Mouse (Mus musculus): ENCODE measurements around the gene Rex1bd.

Gene Rex1bd

DNA sequence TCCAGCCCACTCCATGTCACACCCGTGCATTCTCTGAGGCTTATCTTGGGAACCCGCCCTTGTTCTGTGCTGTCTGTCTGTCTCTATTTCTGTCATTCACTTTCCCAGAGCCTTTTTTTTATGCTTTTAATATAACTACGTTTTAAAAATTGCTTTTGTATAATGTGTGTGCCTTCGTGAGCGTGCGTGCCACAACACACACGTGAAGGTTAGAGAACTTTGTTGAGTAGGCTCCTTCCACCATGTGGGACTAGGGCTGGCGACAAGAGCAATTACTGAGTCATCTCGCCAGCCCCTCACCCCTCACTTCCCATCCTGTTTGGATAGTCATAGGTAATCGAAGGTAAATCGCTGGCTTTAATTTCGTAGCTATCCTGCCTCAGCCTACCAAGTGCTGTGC, 4.0 kb downstream of the Rex1bd start:
- no peak for ATAC-seq (ENCODE audit: low TSS enrichment)

DNA sequence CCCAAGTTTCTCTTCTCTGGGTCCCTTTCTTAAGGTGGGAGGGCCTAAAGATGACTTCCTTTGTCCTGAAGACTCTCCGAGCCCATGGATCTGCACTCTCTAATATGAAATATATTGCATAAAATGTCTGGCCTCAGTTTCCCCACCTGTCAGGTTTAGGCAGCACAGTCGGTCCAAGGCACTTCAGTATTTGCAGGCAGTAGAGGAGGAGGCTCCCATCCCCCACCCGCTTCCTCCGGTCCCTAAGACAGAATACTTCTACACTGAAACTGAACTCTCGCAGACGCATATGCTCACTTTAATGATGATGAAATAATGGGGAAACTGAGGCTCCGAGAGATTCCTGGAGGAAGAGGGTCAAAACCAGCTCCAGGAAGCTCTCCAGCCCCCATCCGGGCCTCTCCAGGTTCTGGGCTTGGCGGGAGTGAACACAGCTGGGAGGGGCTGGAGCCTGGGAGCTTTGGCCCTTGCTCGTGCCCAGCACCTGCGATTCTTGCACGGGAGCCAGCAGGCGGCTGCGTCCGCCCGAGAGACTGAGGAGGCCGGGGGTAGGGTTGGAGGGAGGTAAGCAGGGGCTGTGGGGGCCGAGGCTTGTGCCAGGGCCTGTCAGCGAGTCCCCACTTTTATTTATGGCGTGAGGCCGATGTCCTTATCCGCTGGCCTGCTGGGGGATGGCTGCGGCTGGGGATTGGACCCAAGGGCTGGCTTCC, 4.6 kb downstream of the Rex1bd start:
- ATAC-seq (ENCODE audit: low TSS enrichment), result no peak

DNA sequence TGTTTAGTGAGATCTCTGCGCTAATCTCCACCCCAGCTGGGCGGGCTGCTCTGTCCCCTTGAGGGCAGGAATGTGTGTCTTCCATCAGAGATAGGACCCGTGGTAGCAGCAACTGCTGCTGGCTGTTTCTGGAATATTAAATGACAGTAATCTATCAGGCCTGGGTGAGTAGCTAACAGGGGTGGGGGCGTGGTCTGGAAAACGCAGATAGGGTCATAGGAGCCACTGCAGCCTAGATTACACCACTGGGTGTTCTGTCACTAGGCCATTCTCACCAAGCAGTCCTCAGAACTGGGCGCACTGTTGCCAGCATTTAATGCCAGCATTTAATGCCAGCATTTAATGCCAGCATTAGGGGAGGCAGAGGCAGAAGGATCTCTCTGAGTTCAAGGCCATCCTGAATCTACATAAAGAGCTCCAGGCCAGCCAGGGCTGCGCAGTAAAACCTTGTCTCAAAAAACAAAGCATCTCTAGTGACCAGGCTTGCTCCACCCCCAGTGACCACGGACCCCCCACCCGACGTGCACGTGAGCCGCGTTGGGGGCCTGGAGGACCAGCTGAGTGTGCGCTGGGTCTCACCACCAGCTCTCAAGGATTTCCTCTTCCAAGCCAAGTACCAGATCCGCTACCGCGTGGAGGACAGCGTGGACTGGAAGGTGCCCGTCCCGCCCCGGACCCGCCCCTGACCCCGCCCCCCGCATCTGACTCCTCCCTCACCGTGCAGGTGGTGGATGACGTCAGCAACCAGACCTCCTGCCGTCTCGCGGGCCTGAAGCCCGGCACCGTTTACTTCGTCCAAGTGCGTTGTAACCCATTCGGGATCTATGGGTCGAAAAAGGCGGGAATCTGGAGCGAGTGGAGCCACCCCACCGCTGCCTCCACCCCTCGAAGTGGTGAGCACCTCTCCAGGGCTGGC, 5.9 kb downstream of the Rex1bd start:
- no peak for ATAC-seq (ENCODE audit: low TSS enrichment)

DNA sequence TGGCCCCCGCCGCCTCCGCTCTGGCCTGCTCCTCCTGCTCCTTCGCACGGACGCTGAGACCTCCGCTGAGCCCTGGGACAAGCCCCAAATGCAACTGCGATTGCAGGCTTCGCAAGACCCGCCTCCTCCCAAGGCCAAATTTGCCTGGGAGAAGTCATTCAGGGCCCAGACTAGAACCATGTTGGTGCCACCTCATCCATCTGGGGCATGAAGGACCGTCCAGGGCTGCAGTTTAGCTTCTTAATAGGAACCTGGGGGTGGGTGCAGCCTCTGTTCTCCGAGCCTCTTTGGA, 10.8 kb downstream of the Rex1bd start:
- ATAC-seq (ENCODE audit: low TSS enrichment), result no peak

DNA sequence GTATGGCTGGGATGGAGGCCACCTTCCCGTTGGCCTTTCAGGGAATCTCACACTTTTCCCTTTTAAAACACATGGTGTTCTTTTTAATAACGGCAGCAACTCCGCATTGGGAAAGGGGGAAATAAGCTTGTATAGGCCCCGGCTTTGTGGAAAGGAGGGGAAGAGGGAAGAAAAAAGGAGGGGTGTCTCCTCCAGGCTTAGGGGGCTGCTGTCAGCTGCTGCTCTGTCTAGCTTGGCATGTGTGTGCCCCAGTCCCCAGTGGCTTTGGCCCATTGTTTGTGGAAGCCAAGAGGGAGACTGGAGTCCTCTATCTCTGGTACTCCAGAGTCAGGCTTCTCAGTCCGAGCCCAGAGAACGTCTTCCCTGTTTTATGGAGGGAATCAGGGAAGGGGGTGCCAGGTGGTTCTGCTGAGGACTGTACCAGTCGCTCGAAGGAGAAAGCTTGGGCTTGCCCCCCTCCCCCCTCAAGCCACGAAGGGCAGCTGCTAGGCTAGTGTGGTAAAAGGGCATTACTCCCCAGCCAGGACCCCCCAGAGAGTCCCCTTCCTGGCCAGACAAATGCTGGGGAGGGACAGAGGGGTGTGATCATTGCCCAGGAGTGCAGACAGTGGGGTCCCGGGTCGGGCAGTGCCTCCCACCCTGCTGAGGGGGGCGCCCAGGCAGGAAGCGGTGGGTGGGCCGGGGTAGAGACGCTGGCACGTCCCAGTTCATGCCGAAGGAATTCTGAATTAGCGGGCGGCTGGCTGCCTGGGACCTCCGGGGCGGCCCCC, 11.4 kb downstream of the Rex1bd start:
- ATAC-seq (ENCODE audit: low TSS enrichment), result no peak

DNA sequence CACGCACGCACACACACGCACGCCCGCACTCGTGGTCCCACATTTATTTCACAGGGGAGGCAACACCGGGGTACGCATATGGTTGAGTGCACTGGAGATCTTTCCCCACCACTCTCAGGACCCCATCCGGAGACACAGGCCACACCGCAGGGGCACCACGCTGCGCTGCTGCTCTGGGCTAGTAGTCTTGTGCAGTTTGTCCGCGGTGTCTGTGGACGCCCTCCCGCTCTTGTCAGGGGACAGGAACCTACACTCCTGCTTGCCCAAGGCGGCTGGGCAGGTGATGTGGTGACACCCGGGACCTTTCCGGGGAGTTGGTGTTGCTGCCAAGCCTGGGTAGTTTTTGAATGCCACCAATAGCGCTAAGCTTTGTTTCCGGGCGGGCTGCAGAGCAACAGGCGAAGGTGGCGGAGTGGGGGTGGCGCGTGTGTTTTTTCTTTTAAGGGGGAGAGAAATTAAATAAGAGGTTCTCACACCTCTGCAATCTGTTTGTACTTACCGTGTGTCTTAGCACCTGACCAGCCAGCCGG, 12.1 kb downstream of the Rex1bd start:
- no peak for ATAC-seq (ENCODE audit: low TSS enrichment)

DNA sequence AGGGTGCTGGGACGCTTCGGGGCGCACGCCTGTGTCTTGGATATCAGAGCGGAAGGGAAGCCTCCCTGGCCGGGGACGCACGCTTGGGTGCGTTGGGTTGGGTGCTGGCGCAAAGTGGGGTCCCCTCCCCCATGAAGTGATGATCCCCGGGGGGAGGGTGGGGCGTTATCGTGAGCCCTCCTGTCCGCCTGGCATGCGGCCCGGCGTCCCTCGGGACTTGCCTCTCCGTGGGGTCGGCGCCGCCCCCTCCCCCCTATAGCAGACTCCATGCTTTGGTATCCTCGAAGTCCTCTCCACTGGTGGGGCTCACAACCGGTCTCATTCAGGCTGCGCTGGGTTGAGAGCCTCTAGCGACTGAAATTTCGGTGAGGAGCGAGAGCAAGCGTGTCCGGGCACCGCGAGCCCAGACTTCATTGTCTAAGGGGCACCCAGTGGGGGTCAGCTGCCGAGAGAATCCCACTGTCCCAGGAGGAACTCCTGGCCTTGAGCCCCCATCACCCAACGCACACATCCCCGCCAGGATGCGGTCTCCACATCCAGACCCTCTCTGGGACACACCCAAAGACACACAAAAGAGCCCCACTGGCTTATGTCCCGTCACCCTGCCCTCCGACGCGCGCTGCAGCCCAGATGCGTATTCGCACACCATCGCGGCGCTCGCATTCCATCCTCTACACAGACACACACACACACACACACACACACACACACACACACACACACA, 12.7 kb downstream of the Rex1bd start:
- no peak for ATAC-seq (ENCODE audit: low TSS enrichment)

DNA sequence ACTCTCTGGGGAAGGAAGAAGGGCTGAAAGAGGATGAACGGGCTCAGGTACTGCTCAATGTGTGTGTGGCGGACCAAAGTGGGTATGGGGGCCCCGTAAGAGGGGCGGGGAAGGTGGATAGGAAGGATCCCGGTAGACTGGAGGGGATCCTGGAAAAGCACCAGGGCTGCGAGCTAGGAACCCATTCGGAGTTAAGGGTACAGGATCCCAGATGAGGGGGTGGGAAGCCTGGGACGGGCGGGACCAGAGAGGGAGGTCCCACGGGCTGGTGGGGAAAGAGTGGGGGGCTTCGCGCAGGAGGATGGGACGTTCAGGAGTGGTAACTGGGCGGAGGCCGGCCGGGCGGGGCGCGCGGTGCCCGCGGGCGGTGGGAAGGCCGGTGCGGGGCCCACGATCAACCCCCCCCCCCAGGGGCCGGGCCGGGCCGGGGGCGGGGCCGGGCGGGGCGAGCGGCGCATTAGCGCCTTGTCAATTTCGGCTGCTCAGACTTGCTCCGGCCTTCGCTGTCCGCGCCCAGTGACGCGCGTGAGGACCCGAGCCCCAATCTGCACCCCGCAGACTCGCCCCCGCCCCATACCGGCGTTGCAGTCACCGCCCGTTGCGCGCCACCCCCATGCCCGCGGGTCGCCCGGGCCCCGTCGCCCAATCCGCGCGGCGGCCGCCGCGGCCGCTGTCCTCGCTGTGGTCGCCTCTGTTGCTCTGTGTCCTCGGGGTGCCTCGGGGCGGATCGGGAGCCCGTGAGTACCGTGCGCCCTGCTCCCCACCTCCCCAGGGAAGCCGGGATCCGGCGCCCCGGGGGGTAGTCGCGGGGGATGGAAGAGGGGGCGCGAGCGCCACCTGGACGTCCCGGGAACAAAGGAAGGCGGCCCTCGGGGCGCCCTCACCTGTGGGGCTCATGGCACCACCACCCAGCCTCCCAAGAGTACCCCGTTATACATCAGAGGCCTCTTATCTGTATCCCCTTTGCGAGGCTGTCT, 13.6 kb downstream of the Rex1bd start, which contains the start of gene Crlf1:
Gene Crlf1 (plus strand): TSS at position 495 of the 977 bp plus-strand sequence.
- no peak for ATAC-seq (ENCODE audit: low TSS enrichment)

DNA sequence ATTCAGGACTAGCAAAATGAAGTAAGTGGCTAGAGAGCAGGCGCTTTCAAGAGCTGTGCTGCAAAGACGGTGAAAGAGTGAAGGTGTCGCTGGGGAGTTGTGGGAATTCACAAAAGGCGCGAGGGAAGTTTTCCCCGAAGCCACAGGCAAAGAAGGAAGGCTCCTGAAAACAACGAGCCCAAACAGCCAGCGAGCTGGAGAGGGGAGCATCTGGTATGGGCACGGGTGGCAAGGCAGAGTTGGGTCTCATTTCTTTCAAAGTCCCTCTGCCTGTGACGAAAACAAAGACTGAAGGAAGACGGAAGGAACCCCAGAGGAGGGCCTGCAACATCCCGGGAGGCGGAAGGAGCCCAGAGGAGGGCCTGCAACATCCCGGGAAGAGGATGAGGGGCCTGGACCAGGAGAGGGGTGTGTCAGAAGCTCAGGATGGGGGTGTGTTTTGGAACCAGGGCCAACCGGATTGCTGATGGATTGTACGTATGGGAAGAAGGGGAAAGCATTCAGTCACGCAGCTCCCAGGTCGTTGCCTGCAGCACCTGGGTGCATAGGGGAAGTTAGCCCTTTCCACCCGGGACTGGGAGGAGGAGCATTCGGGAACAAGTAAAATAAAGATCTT, 15.6 kb downstream of the Rex1bd start:
- no peak for ATAC-seq (ENCODE audit: low TSS enrichment)

DNA sequence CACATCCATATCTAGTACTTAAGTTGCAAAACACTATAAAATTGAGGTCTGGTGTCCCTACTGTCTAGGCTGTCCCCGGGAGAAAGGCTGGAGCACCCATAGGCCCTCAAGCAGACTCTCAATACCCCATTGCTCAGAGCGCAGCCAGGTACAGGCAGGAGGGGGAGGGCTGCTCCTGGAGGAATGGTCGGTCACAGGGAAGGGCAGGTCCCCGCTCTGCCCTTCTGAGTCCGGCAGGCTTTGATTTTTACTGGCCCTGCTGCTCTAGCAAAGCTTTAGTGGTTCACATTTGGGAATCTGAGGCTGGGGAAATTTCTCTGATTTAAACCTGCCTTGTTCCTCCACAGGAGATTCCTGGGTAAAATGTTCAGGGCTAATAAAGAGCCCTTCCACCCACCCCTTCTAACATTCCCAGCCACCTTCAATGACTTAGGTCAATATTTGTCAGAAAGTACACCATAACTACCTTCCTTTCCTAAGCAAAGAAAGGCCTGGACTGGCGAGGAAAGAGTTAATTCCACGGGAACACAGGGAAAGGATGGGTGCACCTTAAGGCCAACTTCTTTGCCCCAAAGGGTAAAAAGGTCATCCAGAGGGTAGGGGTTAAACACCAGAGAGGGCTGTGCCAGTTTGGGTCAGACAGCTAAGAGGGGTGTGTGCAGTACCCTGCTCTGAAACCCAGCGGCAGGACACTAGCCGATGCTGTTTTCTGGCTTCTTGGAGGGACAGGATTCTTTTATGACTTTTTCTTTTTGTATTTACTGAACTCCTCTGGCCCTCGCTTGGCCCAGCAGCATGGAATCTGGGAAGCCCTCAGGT, 16.3 kb downstream of the Rex1bd start:
- no peak for ATAC-seq (ENCODE audit: low TSS enrichment)

DNA sequence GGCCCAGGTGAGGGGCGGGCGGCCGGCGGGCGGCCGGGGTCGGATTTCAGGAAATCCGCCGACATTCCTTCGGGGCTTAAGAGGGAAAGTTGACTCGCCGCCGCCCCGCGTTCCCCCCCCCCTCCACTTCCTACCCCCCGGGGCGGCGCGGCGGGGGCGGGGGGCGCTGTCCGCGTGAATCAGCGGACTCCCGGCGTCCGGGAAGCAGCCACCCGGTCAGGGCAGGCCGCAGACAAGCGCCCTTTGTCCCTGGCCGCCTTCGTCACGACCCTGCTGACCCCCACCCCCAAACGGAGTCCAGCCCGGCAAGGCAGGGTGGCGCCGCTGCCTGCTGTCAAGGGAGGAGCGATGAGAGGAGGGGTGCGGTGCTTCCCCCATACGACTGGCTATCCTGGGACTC, 17.0 kb downstream of the Rex1bd start:
- ATAC-seq (ENCODE audit: low TSS enrichment), result no peak

DNA sequence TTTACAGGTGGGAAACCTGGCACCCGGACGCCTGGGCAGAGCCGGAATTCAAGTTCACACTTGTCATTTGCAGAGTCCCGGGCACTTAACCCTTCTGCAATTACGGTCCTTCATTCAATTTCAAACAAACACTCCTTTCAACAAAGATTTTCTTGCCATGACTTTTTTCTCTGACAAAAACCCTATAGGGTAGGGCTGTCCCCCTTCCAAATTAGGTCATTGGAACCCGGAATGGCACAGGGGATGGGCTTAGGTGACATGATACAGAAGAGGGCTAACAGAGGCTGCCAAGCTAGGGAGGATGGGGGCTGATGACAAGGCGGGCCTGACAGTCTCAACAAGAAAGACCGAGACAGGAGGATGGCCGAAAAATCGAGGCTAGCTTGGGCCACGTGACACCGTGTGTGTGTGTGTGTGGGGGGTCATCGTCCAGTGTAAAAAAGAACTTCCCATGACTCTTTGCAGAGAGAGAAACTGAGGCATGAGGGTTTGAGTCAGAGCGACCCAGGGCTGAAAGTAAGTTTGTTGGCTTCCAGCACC, 17.6 kb downstream of the Rex1bd start:
- no peak for ATAC-seq (ENCODE audit: low TSS enrichment)

DNA sequence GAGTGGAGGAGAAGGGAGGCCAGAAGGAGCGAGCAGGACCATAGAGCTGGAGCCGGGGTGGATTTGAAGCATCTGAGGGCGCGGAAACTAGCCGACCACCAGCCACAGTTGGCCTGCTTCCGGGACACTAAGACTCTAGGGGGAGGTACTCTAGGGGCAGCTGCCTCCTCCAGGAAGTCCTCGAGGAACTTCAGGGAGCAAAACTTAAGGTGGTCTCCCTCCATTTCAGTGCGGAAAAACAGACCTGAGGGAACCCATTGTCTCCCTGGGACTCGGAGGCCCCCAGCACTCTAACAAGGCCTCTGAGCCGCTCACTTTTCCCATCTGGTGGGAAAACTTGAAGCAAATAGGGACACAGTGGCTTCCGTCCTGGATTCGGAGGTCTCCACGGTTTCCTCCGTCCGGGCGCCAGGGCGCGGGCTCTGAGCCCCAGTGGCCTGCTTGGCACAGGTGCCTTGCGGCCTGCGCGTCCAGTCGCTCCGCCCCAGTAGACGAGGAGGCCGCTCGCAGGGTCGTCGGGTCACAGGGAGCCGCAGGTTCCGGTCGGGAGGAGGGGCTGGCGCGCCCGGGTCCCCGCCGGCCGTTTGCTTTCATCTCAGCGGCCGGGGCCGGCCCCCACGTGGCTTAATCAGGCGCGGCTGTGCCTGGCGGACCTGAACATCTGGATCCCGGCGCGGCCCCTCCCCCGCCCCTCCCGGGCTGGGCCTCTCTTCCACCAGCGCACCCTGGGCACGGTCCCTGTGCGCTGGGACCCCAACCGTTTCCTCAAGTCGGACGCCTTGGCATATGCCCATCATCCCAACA, 18.4 kb downstream of the Rex1bd start:
- no peak for ATAC-seq (ENCODE audit: low TSS enrichment)

DNA sequence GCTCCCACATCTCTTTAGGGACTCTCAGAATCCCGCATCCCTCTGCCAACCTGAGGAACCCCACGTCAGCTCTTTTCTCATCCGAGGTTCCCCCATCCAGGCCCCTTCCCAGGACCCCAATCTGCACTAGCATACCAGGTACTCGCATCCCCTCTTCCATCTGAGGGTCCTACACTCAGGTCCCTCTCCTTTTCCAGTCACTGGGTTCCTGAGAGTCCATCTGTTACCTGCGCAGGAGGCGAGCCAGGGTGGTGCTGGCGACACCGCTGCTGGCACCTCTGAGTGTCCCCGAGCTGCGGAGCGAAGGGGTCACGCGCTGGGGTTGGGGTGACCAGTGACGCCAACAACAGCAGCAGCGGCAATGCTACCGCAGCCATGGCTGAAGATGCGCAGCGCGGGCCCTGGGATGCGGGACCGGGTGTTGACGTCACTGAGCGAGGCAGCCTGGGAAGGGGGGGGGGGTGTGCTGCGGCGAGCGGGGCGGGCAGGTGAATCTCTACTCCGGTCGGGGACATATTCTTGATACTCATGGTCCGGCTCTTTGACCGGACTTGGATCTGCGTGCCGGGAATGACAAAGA, 19.5 kb downstream of the Rex1bd start, which contains the start of gene Tmem59l:
Gene Tmem59l (minus strand): TSS at position 418 of the 580 bp plus-strand sequence.
- peak; percentile 70; the same call in 1 of the 2 replicates for ATAC-seq (ENCODE audit: low TSS enrichment)

DNA sequence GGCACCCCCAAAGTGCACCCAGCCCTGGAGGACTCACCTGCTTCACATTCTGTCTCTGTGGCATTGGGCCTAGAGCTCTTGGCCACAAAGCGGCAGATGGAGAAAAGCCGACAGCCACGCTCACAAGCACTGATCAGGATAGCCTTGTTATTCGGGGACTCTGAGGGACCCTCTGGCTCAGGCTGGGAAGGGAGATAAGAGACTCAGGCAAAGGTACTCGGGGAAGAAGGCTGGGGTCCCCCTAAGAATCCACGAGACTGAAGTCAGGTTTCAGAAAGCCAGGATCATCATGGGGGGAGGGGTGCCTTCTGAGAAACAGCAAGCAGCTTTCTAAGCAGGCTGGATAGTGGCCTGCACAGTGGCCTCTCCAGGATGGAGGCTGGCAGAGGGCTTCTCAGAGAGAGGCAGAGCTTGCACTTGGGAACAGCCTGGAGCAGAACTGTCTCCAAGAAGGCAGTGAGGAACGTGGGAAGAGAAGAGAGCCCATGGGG, 20.3 kb downstream of the Rex1bd start:
- ATAC-seq (ENCODE audit: low TSS enrichment), result peak; percentile 29; the same call in 1 of the 2 replicates

DNA sequence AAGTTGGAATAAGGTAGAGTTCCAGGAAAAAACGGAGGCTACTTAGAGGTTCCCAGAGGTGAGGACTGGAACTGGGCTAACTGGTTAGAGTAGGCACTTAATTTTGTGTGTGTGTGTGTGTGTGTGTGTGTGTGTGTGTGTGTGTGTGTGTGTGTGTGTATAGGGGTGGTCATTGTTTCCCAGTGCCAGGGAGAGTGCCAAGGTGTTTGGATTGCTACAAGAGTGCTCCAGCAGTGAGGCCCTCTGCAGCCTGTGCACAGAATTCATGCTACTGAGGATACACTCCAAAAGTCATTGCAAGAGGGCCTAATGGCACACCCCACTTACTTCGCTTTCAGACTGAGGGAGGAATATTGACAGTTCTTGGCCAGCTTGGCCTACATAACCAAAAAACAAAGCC, 23.6 kb downstream of the Rex1bd start:
- no peak for ATAC-seq (ENCODE audit: low TSS enrichment)

DNA sequence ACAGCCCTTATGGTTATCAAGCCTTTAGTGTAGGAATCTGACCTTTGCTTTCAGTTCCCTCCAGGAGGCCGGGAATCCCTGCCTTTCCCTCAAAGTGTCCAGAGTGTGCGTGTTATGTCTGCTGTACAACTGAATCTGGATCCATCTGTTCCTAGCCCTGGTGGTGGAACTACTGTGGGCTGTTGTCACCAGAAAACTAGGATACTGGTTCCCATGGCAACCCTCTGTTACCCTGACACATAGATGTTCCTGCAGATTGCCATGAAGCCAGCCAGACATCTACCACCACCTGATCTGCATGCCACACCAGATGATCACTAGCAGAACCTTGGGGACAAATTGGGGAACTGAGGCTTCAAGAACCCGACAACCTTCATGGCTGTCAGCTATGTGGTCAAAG, 24.6 kb downstream of the Rex1bd start:
- ATAC-seq (ENCODE audit: low TSS enrichment), result peak; percentile 77

All from frontal cortex, adult (tissue).